Mouse (Mus musculus) erythroblast, embryonic 14.5 days (primary cell): ENCODE results near the gene Fam240a. TPM values are rescaled to one million over a fixed set of nuclear protein-coding genes. Genes with fewer than 3 reads are reported as not detected.
A peak's percentile ranks its signal among the peaks of the same experiment; 100 is the strongest.

Experiments used
- H3K27me3 ChIP-seq: 2 replicates; pipeline ENCODE4 v1.6.1; 2012; ENCODE audit warnings: inconsistent platforms; ENCODE audit not compliant: control insufficient read depth
- H3K36me3 ChIP-seq: 2 replicates; pipeline ENCODE4 v1.6.1; 2012; ENCODE audit warnings: mild to moderate bottlenecking, inconsistent platforms; ENCODE audit not compliant: control insufficient read depth
- H3K4me1 ChIP-seq: 2 replicates; pipeline ENCODE4 v1.6.1; 2012; ENCODE audit warnings: inconsistent platforms; ENCODE audit not compliant: control insufficient read depth
- H3K4me3 ChIP-seq: replicated peaks from 2 replicates; pipeline ENCODE3; 2012; ENCODE audit warnings: moderate library complexity, mild to moderate bottlenecking, inconsistent platforms
- H3K9me3 ChIP-seq: 2 replicates; pipeline ENCODE4 v1.6.1; 2012; ENCODE audit warnings: low read length, inconsistent platforms, mixed read lengths; ENCODE audit not compliant: control insufficient read depth
- GATA1 ChIP-seq: IDR thresholded peaks from 2 replicates; pipeline ENCODE4 v1.6.1; 2012; ENCODE audit warnings: low read length, inconsistent platforms, mixed read lengths
- TAL1 ChIP-seq: IDR thresholded peaks from 3 replicates; pipeline ENCODE4 v1.6.1; 2012; ENCODE audit warnings: low read length, inconsistent platforms, mixed read lengths
- polyA plus RNA-seq: library from polyadenylated mRNA; stranded (reverse); fragments of >175 nt; gene quantifications from 2 replicates; pipeline ENCODE4 v1.2.3, GENCODE M21; 2012

Fam240a gene
- polyA plus RNA-seq, 1 experiment = not detected

DNA sequence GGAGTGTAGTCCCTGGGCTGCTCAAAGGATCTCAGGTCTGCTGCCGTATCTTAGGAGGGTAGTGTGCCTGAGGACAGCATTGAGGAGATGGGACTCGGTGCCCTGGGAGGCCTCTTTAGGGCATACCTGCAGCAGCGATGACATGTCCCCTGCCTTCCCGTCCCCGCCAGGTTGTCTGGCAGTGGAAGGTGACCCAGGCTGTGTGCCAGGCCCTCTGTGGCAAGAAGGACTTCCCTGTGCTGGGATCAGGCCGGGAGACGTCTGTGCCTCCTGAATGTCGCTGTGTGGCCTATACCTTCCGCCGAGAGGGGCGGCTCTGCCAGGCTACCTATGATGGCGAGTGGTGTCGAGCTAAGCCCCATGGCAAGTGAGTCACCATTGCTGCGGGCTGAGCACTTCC lies 27.7 kb downstream of the Fam240a start:
- no peak for TF ChIP-seq GATA1
- TF ChIP-seq TAL1 = no peak
- Histone ChIP-seq H3K4me3 (no peak overlapping the region), H3K27me3 (no peaks in the 10 kb centered on the region), H3K36me3 (peaks cover 5% of the 10 kb centered on the region; the same call in 1 of the 2 replicates), H3K4me1 (peaks cover 2% of the 10 kb centered on the region; the same call in 1 of the 2 replicates), H3K9me3 (no peaks in the 10 kb centered on the region)

GRCm38 (mm10) chr9:110887388-110888303 lies 29.0 kb downstream of the Fam240a start:
- TF ChIP-seq GATA1 = no peak
- no peak for TF ChIP-seq TAL1
- Histone ChIP-seq H3K4me1 (peaks cover 2% of the 10 kb centered on the region; the same call in 1 of the 2 replicates), H3K4me3 (no peak overlapping the region), H3K36me3 (peaks cover 5% of the 10 kb centered on the region; the same call in 1 of the 2 replicates), H3K27me3 (no peaks in the 10 kb centered on the region), H3K9me3 (no peaks in the 10 kb centered on the region)

DNA sequence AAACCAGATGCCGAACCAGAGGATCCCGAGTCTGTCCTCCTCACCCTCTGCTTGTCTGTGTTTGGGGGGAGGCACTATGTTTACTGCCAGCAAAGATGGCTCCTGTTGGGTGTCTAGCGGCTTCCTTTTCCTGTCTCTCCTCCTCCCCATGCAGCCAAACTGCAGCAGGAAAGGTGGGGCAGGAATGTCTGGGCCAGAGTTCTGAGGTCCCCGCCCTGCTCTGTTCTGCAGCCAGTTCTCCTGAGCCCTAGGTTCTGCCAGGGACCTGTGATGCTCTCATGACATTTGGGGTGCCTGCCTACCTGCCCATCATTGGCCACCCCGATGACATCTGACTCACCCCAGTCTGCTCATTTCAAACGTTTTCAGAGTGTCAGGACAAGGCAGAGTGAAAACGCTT lies 34.7 kb downstream of the Fam240a start:
- no peak for TF ChIP-seq TAL1
- TF ChIP-seq GATA1 = no peak
- peaks cover 2% of the 10 kb centered on the region; the same call in 1 of the 2 replicates for H3K4me1 ChIP-seq
- H3K27me3 ChIP-seq = peaks cover 30% of the 10 kb centered on the region
- no peak overlapping the region for H3K4me3 ChIP-seq
- no peaks in the 10 kb centered on the region for H3K9me3 ChIP-seq
- no peaks in the 10 kb centered on the region; the same call in 1 of the 2 replicates for H3K36me3 ChIP-seq

- TF ChIP-seq GATA1 (no peak), TAL1 (no peak)
- Histone ChIP-seq H3K9me3 (no peaks in the 10 kb centered on the region), H3K36me3 (no peaks in the 10 kb centered on the region; the same call in 1 of the 2 replicates), H3K27me3 (peaks cover 30% of the 10 kb centered on the region), H3K4me3 (peak overlapping the region; percentile 53), H3K4me1 (peaks cover 2% of the 10 kb centered on the region; the same call in 1 of the 2 replicates)
Observed at GRCm38 (mm10) chr9:110880772-110881171, 35.9 kb downstream of the Fam240a start.

GRCm38 (mm10) chr9:110879998-110880561 lies 36.6 kb downstream of the Fam240a start, which contains the start of gene Tmie:
Gene Tmie (minus strand): TSS chr9:110880113.
- Histone ChIP-seq H3K36me3 (no peaks in the 10 kb centered on the region), H3K27me3 (peaks cover 32% of the 10 kb centered on the region), H3K4me1 (peaks cover 2% of the 10 kb centered on the region; the same call in 1 of the 2 replicates), H3K9me3 (no peaks in the 10 kb centered on the region), H3K4me3 (peak within 1 kb of the TSS; percentile 53)
- TF ChIP-seq GATA1 (no peak), TAL1 (no peak)

DNA sequence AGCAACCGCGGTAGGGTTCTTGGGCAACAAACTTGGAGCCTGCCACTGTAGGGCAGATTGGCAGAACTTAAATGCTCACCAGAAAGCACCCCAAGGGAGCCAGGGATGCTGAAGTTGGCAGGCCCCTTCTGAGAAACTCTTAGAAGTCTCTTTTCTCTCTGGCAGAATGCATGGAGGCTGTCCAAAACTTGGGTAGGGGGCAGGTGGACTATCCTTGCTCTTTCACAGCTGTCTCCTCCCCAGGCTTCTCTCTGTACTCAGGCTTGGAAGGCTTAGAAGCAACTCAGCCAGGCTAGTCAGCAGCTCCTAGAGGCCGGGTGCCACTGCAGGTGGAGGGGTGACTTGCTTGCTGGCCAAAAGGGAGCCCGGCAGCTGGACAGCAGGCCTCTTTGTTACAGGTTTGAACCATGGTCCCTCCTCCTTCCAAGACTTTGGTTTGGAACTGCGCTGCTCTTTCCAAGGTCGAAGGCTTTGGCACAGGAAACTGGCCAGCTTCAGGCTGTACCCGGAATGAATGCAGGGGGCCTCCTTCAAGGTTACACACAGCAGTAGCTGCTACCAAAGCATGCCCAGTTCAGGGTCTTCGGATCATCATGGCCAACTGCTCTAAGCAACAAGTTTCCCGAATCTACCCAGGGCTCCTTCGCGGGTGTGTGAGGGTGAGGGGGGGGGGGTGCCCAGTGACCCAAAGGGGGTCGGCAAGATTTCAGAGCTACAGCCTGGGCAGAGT lies 37.3 kb downstream of the Fam240a start, which contains the start of gene Als2cl:
TSS of gene Als2cl (plus strand) at position 680 of the 730 bp plus-strand sequence.
- peak within 1 kb of the TSS; percentile 53 for H3K4me3 ChIP-seq

GRCm38 (mm10) chr9:110877888-110878287 lies 38.8 kb downstream of the Fam240a start:
- Histone ChIP-seq H3K27me3 (peaks cover 47% of the 10 kb centered on the region), H3K4me1 (peaks cover 2% of the 10 kb centered on the region; the same call in 1 of the 2 replicates), H3K9me3 (no peaks in the 10 kb centered on the region), H3K4me3 (no peak overlapping the region), H3K36me3 (no peaks in the 10 kb centered on the region)
- no peak for TF ChIP-seq TAL1

More for the DNA sequence above, 37.3 kb downstream of the Fam240a start, which contains the start of gene Als2cl:
- Histone ChIP-seq H3K4me1 (peaks cover 2% of the 10 kb centered on the region; the same call in 1 of the 2 replicates), H3K9me3 (no peaks in the 10 kb centered on the region), H3K36me3 (no peaks in the 10 kb centered on the region), H3K27me3 (peaks cover 32% of the 10 kb centered on the region)
- no peak for TF ChIP-seq TAL1
- TF ChIP-seq GATA1 = no peak

DNA sequence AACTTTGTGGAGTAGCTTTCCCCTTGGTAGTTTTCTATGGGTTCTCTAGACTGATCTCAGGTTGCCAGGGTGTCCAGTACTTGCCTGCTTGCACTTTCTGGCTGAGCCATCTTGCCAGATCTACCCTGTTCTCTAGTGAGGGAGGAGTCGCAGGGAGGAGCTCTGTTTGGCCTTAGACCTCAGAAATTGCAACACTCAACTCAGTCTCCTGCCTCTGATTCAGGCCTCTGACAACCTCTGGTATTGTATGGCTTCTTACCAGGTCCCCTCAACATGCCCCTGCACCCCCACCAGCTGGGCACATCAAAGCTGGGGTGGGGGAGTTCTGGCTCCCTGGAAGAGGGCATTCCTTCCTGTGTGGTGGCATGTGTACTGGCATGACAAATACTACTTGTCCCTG lies 39.3 kb downstream of the Fam240a start:
- Histone ChIP-seq H3K36me3 (no peaks in the 10 kb centered on the region), H3K27me3 (peaks cover 51% of the 10 kb centered on the region)

More for the DNA sequence above, 39.3 kb downstream of the Fam240a start:
- Histone ChIP-seq H3K4me1 (peaks cover 2% of the 10 kb centered on the region; the same call in 1 of the 2 replicates), H3K4me3 (no peak overlapping the region), H3K9me3 (no peaks in the 10 kb centered on the region)
- TF ChIP-seq TAL1 = no peak
- no peak for TF ChIP-seq GATA1
